Mouse (Mus musculus) liver, adult 2 months (tissue): Measurements from ENCODE around the gene Cldn3.

Source experiments
- CTCF ChIP-seq: fragments of 200-500 bp; IDR thresholded peaks from 2 replicates; pipeline ENCODE4 v1.5.1; 2011; ENCODE audit warnings: low read depth, low read length, control low read depth
- POLR2A ChIP-seq: fragments of 200-500 bp; IDR thresholded peaks from 2 replicates; pipeline ENCODE4 v1.6.1; 2011; ENCODE audit warnings: low read length, control low read depth; ENCODE audit not compliant: insufficient read depth; ENCODE audit errors: extremely low read depth

DNA sequence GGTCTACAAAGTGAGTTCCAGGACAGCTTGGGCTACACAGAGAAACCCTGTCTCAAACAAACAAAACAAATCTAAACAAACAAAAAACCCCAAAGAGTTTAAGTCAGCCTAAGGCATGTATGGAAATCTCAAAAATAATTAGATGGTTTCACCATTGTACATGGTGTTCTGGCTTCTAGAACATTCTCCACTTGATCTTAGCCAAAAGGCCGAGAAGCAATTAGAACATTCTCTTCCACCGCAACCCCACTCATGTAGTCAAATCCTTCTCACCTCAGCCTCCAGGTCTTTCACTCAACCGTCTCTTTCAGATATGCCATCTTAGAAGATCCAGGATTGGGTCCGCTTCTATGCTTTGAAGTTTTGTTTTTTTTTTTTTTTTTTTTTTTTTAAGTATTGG, 13.8 kb downstream of the Cldn3 start:
- TF ChIP-seq CTCF: no peak
- no peak for TF ChIP-seq POLR2A
